Mouse (Mus musculus): ENCODE measurements around the gene Styk1. TPM values are rescaled to one million over a fixed set of nuclear protein-coding genes. Genes with fewer than 3 reads are reported as not detected.

Gene Styk1
- 0.50 TPM for polyA plus RNA-seq (2014; fragmentation: Illumina TruSeq; extraction: RNeasy Lipid Tissue Mini Kit (QIAGEN cat#74804); ENCODE audit: low read depth, low replicate concordance)

GRCm38 (mm10) chr6:131353352-131353919 is at the start of gene Styk1:
TSS of gene Styk1 (minus strand) at chr6:131353597.

GRCm38 (mm10) chr6:131388040-131389021 is 34.9 kb upstream of the Styk1 start, which contains the start of gene Ybx3:
TSS of gene Ybx3 (minus strand) at chr6:131388476.

GRCm38 (mm10) chr6:131292991-131293788 is 60.2 kb downstream of the Styk1 start, which contains the start of gene Magohb:
TSS of gene Magohb (minus strand) at chr6:131293244.

Other genes starting within 250 kb of the Styk1 start
- 0.34 TPM for gene Klra2, start 106.2 kb downstream of the Styk1 start, polyA plus RNA-seq (2014; fragmentation: Illumina TruSeq; extraction: RNeasy Lipid Tissue Mini Kit (QIAGEN cat#74804); ENCODE audit: low read depth, low replicate concordance)
- gene Magohb, start 60.4 kb downstream of the Styk1 start, polyA plus RNA-seq (2014; fragmentation: Illumina TruSeq; extraction: RNeasy Lipid Tissue Mini Kit (QIAGEN cat#74804); ENCODE audit: low read depth, low replicate concordance) = 9.7 TPM
- 203 TPM for gene Ybx3, start 34.9 kb upstream of the Styk1 start, polyA plus RNA-seq (2014; fragmentation: Illumina TruSeq; extraction: RNeasy Lipid Tissue Mini Kit (QIAGEN cat#74804); ENCODE audit: low read depth, low replicate concordance)
- not detected for gene 5430401F13Rik, start 132.8 kb upstream of the Styk1 start, polyA plus RNA-seq (2014; fragmentation: Illumina TruSeq; extraction: RNeasy Lipid Tissue Mini Kit (QIAGEN cat#74804); ENCODE audit: low read depth, low replicate concordance)
- gene Gm6619, start 132.8 kb upstream of the Styk1 start, polyA plus RNA-seq (2014; fragmentation: Illumina TruSeq; extraction: RNeasy Lipid Tissue Mini Kit (QIAGEN cat#74804); ENCODE audit: low read depth, low replicate concordance) = not detected

Measured in heart, adult 10 weeks (tissue).